24 mouse cellular contexts compared by ENCODE assay signal in the genomic region with DNA sequence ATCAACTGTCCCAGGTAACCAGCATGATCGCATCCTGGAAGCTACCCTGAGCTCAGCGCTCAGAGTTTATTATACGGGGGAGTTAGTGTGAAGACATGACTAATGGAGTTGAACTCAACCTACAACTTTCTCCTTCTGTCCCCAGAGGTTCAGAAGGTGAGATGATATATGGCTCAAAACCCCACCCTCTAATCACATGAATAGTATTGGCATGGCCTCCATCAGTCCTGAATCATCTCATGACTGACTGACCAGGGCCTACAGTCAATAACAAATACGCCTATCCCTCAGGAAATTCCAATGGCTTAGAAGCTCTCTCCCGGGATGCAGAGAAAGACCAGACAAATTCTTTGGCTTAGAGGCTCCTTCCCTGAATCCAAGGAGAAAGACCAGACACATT.
A peak's percentile ranks its signal among the peaks of the same experiment; 100 is the strongest.
DNase-seq lines count a peak whose midpoint lies in the region; ATAC-seq and TF ChIP-seq lines count a peak whose summit lies in the region.
"Had no signal": no experiment of that assay in that cellular context is flagged by ENCODE, and none has a peak within 500 bp of the region (broad histone marks: within the 10 kb centered on the region; RNA-seq: fewer than 3 reads in every experiment).

No protein-coding gene starts in this region.

- no peaks in the 10 kb centered on the region for H3K27me3 ChIP-seq in kidney, embryonic 16.5 days (ENCODE audit: insufficient read depth, low read length)
- no peaks in the 10 kb centered on the region for H3K27me3 ChIP-seq in liver, embryonic 11.5 days (replicated peaks; ENCODE audit: control insufficient read depth, insufficient read depth, low read length)
- H3K27me3 ChIP-seq in forebrain, embryonic 13.5 days, result no peaks in the 10 kb centered on the region
- H3K27me3 ChIP-seq: embryonic facial prominence, embryonic 13.5 days; embryonic facial prominence, embryonic 15.5 days; Patski had no signal

- ATAC-seq in kidney, embryonic 16.5 days (ENCODE audit: low FRiP score, low TSS enrichment), result 0 out of 2 replicates have a peak, but pooled peaks have one; percentile 23
- no peak for ATAC-seq in liver, embryonic 11.5 days (replicated peaks; ENCODE audit: low FRiP score)
- no peak for ATAC-seq in forebrain, embryonic 13.5 days
- ATAC-seq: activated CD4-positive, CD25-positive, alpha-beta regulatory T cell, adult 4 months; forebrain, embryonic 14.5 days; forebrain, embryonic 16.5 days; Patski had no signal

- intact Hi-C loops in heart, postnatal 14 days (cut with DNase I), result no loop called here

- TF ChIP-seq CTCF in embryonic fibroblast, embryonic 13.5 days (IDR thresholded peaks at IDR 0.05; ENCODE audit: borderline replicate concordance, insufficient read depth, low read length), result no peak

- H3K4me2 ChIP-seq in kidney, embryonic 16.5 days (replicated peaks; ENCODE audit: low read depth, low read length), result no peak overlapping the region
- no peak overlapping the region for H3K4me2 ChIP-seq in liver, embryonic 11.5 days
- H3K4me2 ChIP-seq in forebrain, embryonic 13.5 days, result no peak overlapping the region
- H3K4me2 ChIP-seq: embryonic facial prominence, embryonic 13.5 days; embryonic facial prominence, embryonic 15.5 days had no signal

- no peak overlapping the region for H3K9ac ChIP-seq in kidney, embryonic 16.5 days (replicated peaks; ENCODE audit: low read length)
- no peak overlapping the region for H3K9ac ChIP-seq in liver, embryonic 11.5 days (ENCODE audit: low read depth, low read length)
- no peak overlapping the region for H3K9ac ChIP-seq in forebrain, embryonic 13.5 days
- H3K9ac ChIP-seq: embryonic facial prominence, embryonic 13.5 days; embryonic facial prominence, embryonic 15.5 days had no signal

- H3K9me3 ChIP-seq in kidney, embryonic 16.5 days (ENCODE audit: low read length), result no peaks in the 10 kb centered on the region
- no peaks in the 10 kb centered on the region for H3K9me3 ChIP-seq in liver, embryonic 11.5 days (ENCODE audit: control insufficient read depth, low read length)
- H3K9me3 ChIP-seq in forebrain, embryonic 13.5 days (replicated peaks), result no peaks in the 10 kb centered on the region
- H3K9me3 ChIP-seq: embryonic facial prominence, embryonic 13.5 days; embryonic facial prominence, embryonic 15.5 days had no signal

- no peak overlapping the region for H3K27ac ChIP-seq in kidney, embryonic 16.5 days (ENCODE audit: low read length)
- peak overlapping the region; percentile 55; the same call in 1 of the 2 replicates for H3K27ac ChIP-seq in embryonic fibroblast, embryonic 13.5 days (ENCODE audit: insufficient read depth, low read length)
- no peak overlapping the region for H3K27ac ChIP-seq in liver, embryonic 11.5 days (ENCODE audit: low read depth, low read length)
- no peak overlapping the region for H3K27ac ChIP-seq in forebrain, embryonic 13.5 days
- H3K27ac ChIP-seq: embryonic facial prominence, embryonic 13.5 days; embryonic facial prominence, embryonic 15.5 days had no signal

- no peaks in the 10 kb centered on the region for H3K4me1 ChIP-seq in kidney, embryonic 16.5 days (ENCODE audit: insufficient read depth, low read length)
- H3K4me1 ChIP-seq in embryonic fibroblast, embryonic 13.5 days (ENCODE audit: control insufficient read depth, insufficient read depth, low read length), result peaks cover 7% of the 10 kb centered on the region
- H3K4me1 ChIP-seq in liver, embryonic 11.5 days (replicated peaks; ENCODE audit: control insufficient read depth, insufficient read depth, low read length), result no peaks in the 10 kb centered on the region
- H3K4me1 ChIP-seq in forebrain, embryonic 13.5 days, result no peaks in the 10 kb centered on the region

- no peak overlapping the region for H3K4me3 ChIP-seq in kidney, embryonic 16.5 days (ENCODE audit: low read length)
- H3K4me3 ChIP-seq in embryonic fibroblast, embryonic 13.5 days (ENCODE audit: insufficient read depth, low read length), result no peak overlapping the region
- no peak overlapping the region for H3K4me3 ChIP-seq in liver, embryonic 11.5 days (ENCODE audit: low read depth, low read length)
- H3K4me3 ChIP-seq in forebrain, embryonic 13.5 days, result no peak overlapping the region
- H3K4me3 ChIP-seq: embryonic facial prominence, embryonic 13.5 days; embryonic facial prominence, embryonic 15.5 days had no signal

- no peak for TF ChIP-seq POLR2A in embryonic fibroblast, embryonic 13.5 days (IDR thresholded peaks at IDR 0.05; ENCODE audit: low read depth, low read length)

- 78% methylated on average over 5 of the region's 5 CpGs for WGBS in kidney, embryonic 16.5 days
- WGBS in liver, embryonic 11.5 days, result 84% methylated on average over 5 of the region's 5 CpGs
- WGBS in forebrain, embryonic 13.5 days, result 88% methylated on average over 5 of the region's 5 CpGs

- peak; percentile 37 for DNase-seq in heart, adult 11 months
- no peak for DNase-seq in heart, postnatal 14 days
- DNase-seq in kidney, postnatal 4 days, result no peak
- DNase-seq in yolk sac, embryonic 10.5 days (ENCODE audit: low spot score), result peak; percentile 65
- DNase-seq in liver, embryonic 11.5 days (ENCODE audit: low spot score), result no peak
- DNase-seq: adrenal gland, adult 8-10 months; adrenal gland, postnatal 14 days; adrenal gland, postnatal 36 days; cerebellum, adult 11 months; cerebellum, adult 18-20 months; cerebellum, adult 8-10 months; cerebellum, adult 9-11 months; cerebellum, postnatal 14 days; cerebellum, postnatal 36 days; embryo, embryonic 11 days had no signal

- H3K36me3 ChIP-seq in kidney, embryonic 16.5 days (ENCODE audit: insufficient read depth, low read length), result no peaks in the 10 kb centered on the region
- no peaks in the 10 kb centered on the region for H3K36me3 ChIP-seq in liver, embryonic 11.5 days (ENCODE audit: control insufficient read depth, insufficient read depth, low read length)
- no peaks in the 10 kb centered on the region for H3K36me3 ChIP-seq in forebrain, embryonic 13.5 days (ENCODE audit: poor library complexity, severe bottlenecking)
- H3K36me3 ChIP-seq: embryonic facial prominence, embryonic 13.5 days; embryonic facial prominence, embryonic 15.5 days had no signal

Comparison
In these comparisons a context has a peak if more than half of its experiments do, and no peak if none do; other contexts are left out.
1. DNase-seq: peak in heart, adult 11 months (single experiment) and yolk sac, embryonic 10.5 days (single experiment); none in heart, postnatal 14 days (0 of 2), kidney, postnatal 4 days (0 of 2) and liver, embryonic 11.5 days (single experiment).